Mouse (Mus musculus) hindbrain, postnatal 0 days (tissue): ENCODE results near the gene Olfr1130. TPM values are rescaled to one million over a fixed set of nuclear protein-coding genes. Genes with fewer than 3 reads are reported as not detected.
"Not testable (repeated sequence)": the region's sequence is repeated elsewhere in the genome, so short reads cannot be mapped to it uniquely, and the experiment has no call there.

ENCODE experiments used
- ATAC-seq: fragments of 200-750 bp; cut with Nextera tagmentation; 2 replicates; pipeline ENCODE4 v1.8.0; 2017; ENCODE audit warnings: mild to moderate bottlenecking, moderate TSS enrichment, moderate library complexity
- DNase-seq: peaks from one replicate; pipeline ENCODE4 v3.0.0-alpha.2; 2015; ENCODE audit warnings: low spot score
- H3K27ac ChIP-seq: fragments of 300-500 bp; sonication (generic); 2 replicates; pipeline ENCODE4 v1.5.1; 2014; ENCODE audit warnings: mild to moderate bottlenecking
- H3K27me3 ChIP-seq: fragments of 300-500 bp; sonication (generic); 2 replicates; pipeline ENCODE4 v1.6.1; 2014; ENCODE audit warnings: low read length, mixed read lengths; ENCODE audit not compliant: insufficient read depth
- H3K36me3 ChIP-seq: fragments of 300-500 bp; sonication (generic); 2 replicates; pipeline ENCODE4 v1.6.1; 2014; ENCODE audit warnings: low read length, mixed read lengths; ENCODE audit not compliant: insufficient read depth
- H3K4me1 ChIP-seq: fragments of 300-500 bp; sonication (generic); 2 replicates; pipeline ENCODE4 v1.6.1; 2014; ENCODE audit warnings: antibody characterized with exemption, low read length, mixed read lengths; ENCODE audit not compliant: insufficient read depth
- H3K4me2 ChIP-seq: fragments of 300-500 bp; sonication (generic); 2 replicates; pipeline ENCODE4 v1.6.1; 2014; ENCODE audit warnings: low read depth, mild to moderate bottlenecking, low read length, moderate library complexity, mixed read lengths
- H3K4me3 ChIP-seq: fragments of 300-500 bp; sonication (generic); 2 replicates; pipeline ENCODE4 v1.5.1; 2014; ENCODE audit warnings: low read length
- H3K9ac ChIP-seq: fragments of 300-500 bp; sonication (generic); replicated peaks from 2 replicates; pipeline ENCODE4 v1.6.1; 2014; ENCODE audit warnings: mild to moderate bottlenecking, low read length, moderate library complexity, mixed read lengths
- H3K9me3 ChIP-seq: fragments of 300-500 bp; sonication (generic); 2 replicates; pipeline ENCODE4 v1.6.1; 2016; ENCODE audit warnings: low read length, mixed read lengths
- CTCF ChIP-seq: IDR thresholded peaks from 2 replicates; pipeline ENCODE4 v1.5.1; 2016; ENCODE audit warnings: antibody characterized with exemption, control low read depth, low read depth
- WGBS: fragments of 180-500 bp; shearing (Covaris S2); extraction: QIAGEN DNeasy Blood & Tissue Kit; methylation state at CpG from one replicate; pipeline ENCODE4 v1.1.7; 2014; 5-methylcytosine and 5-hydroxymethylcytosine counted together
- polyA plus RNA-seq: library from polyadenylated mRNA; unstranded; fragments of >200 nt; fragmentation: Nextera tagmentation; extraction: Ambion mirVana; gene quantifications from 2 replicates; pipeline ENCODE4 v1.2.1, GENCODE M21; 2015
- total RNA-seq: library from RNA; depleted of rRNA; stranded (reverse); fragments of >200 nt; gene quantifications from 2 replicates; pipeline ENCODE4 v1.2.3, GENCODE M21; 2014; rRNA removed

Gene Olfr1130
- total RNA-seq (not detected in 2 replicates), polyA plus RNA-seq (not detected in 2 replicates)

- H3K27ac ChIP-seq, H3K9ac ChIP-seq, H3K36me3 ChIP-seq, DNase-seq, H3K4me1 ChIP-seq, H3K27me3 ChIP-seq, H3K9me3 ChIP-seq, H3K4me3 ChIP-seq, ATAC-seq, H3K4me2 ChIP-seq: not testable (repeated sequence)
Measured at GRCm38 (mm10) chr2:87605912-87606311, at the start of gene Olfr1130. Gene Olfr1130, plus strand, starts transcription at chr2:87606212.

DNA sequence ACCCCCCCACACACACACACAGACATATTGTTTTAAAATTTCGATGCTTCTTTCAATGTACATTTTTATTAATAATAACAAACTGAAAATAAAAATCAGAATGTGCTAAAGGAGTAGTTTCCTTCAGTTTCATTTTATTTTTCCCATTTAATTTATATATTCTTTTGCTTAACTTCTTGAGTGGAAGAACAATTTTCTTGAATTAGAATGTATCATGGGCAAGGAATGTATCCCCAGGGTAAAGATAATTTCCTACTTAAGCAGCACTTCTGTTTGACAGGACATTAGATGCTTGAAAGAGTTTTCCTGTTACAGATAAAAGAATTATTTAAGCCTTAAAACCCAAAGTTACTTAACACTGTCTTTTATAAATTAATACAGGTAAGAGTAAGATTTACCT, 32.4 kb upstream of the Olfr1130 start, which contains the start of gene Olfr1129:
Gene Olfr1129, plus strand, starts transcription at position 301 of the 400 bp plus-strand sequence.
- ATAC-seq, H3K27me3 ChIP-seq, H3K4me3 ChIP-seq, H3K9me3 ChIP-seq, DNase-seq, H3K9ac ChIP-seq, H3K4me2 ChIP-seq, H3K4me1 ChIP-seq, H3K27ac ChIP-seq, H3K36me3 ChIP-seq: not testable (repeated sequence)
- 73% methylated on average over 1 of the region's 1 CpGs for WGBS

DNA sequence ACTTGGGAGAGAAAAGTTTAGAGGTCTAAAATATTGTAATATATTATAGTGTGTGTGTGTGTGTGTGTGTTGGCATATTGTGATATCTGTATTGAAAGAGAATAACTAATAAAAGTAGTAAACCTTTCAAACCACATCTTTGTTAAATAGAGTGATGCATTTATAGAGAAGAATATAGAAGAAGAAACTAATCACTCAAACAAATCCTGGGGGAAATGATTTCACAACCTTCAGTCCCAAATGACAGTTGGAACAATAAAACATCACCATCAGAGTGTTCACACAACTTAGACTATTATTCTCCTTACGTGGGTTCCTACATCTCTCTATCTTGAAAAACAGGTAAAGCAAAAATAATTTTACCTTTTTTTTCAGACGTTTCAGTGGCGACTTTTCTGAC, 20.8 kb downstream of the Olfr1130 start, which contains the start of gene Olfr1131:
Gene Olfr1131, plus strand, starts transcription at position 301 of the 400 bp plus-strand sequence.
- no peak for TF ChIP-seq CTCF
- DNase-seq (no peak), ATAC-seq (no peak)
- no peaks in the 10 kb centered on the region for H3K27me3 ChIP-seq
- WGBS: 66% methylated on average over 3 of the region's 3 CpGs
- H3K9ac ChIP-seq: no peak within 1 kb of the TSS
- H3K9me3 ChIP-seq: no peaks in the 10 kb centered on the region
- H3K4me1 ChIP-seq: no peaks in the 10 kb centered on the region
- no peaks in the 10 kb centered on the region for H3K36me3 ChIP-seq
- H3K27ac ChIP-seq: no peak within 1 kb of the TSS
- no peak within 1 kb of the TSS for H3K4me2 ChIP-seq
- no peak within 1 kb of the TSS for H3K4me3 ChIP-seq

- Histone ChIP-seq H3K9me3 (no peaks in the 10 kb centered on the region), H3K4me3 (no peak within 1 kb of the TSS), H3K36me3 (no peaks in the 10 kb centered on the region), H3K27ac (no peak within 1 kb of the TSS), H3K27me3 (no peaks in the 10 kb centered on the region), H3K4me1 (no peaks in the 10 kb centered on the region), H3K4me2 (no peak within 1 kb of the TSS), H3K9ac (no peak within 1 kb of the TSS)
- TF ChIP-seq CTCF: no peak
- no peak for DNase-seq
- ATAC-seq: no peak
Measured at GRCm38 (mm10) chr2:87637435-87637834, 31.4 kb downstream of the Olfr1130 start, which contains the start of gene Olfr1132. Gene Olfr1132, minus strand, starts transcription at chr2:87637535.

GRCm38 (mm10) chr2:87642441-87642840, 36.4 kb downstream of the Olfr1130 start:
- no peaks in the 10 kb centered on the region for H3K4me1 ChIP-seq
- no peak for ATAC-seq
- no peaks in the 10 kb centered on the region for H3K9me3 ChIP-seq
- no peak overlapping the region for H3K27ac ChIP-seq
- no peaks in the 10 kb centered on the region for H3K36me3 ChIP-seq
- no peaks in the 10 kb centered on the region for H3K27me3 ChIP-seq
- no peak overlapping the region for H3K9ac ChIP-seq
- no peak for DNase-seq
- no peak overlapping the region for H3K4me3 ChIP-seq
- no peak for TF ChIP-seq CTCF
- no peak overlapping the region for H3K4me2 ChIP-seq

- Histone ChIP-seq H3K27ac (no peak within 1 kb of the TSS), H3K4me1 (no peaks in the 10 kb centered on the region), H3K9ac (no peak within 1 kb of the TSS), H3K36me3 (no peaks in the 10 kb centered on the region), H3K9me3 (no peaks in the 10 kb centered on the region), H3K27me3 (no peaks in the 10 kb centered on the region), H3K4me2 (no peak within 1 kb of the TSS), H3K4me3 (no peak within 1 kb of the TSS)
- TF ChIP-seq CTCF: no peak
- DNase-seq (no peak), ATAC-seq (no peak)
Measured at GRCm38 (mm10) chr2:87647274-87647673, 41.3 kb downstream of the Olfr1130 start, which contains the start of gene Olfr1133. Gene Olfr1133, minus strand, starts transcription at chr2:87647374.

DNA sequence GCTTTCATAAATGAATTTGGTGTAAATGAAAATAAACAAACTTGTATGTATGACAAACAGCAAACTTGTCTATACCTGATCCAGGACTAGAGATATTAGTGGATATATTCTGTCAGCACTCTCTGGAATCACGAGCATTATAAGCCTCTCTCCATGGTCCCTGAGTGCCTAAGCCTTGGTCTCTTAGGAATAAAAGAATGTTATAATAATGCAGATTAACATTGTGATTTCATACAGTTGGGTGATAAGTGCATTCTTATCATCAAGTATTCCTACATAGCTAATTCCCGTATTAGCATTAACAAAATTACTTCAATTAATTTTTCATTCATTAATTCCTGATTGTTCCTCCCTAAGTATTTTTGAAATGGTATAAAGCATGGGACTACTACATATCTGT, 52.3 kb downstream of the Olfr1130 start, which contains the start of gene Olfr1134:
Gene Olfr1134, minus strand, starts transcription at position 101 of the 400 bp plus-strand sequence.
- Histone ChIP-seq H3K4me1 (no peaks in the 10 kb centered on the region), H3K9ac (no peak within 1 kb of the TSS), H3K4me3 (no peak within 1 kb of the TSS), H3K27ac (no peak within 1 kb of the TSS), H3K27me3 (no peaks in the 10 kb centered on the region), H3K9me3 (no peaks in the 10 kb centered on the region), H3K4me2 (no peak within 1 kb of the TSS), H3K36me3 (no peaks in the 10 kb centered on the region)
- DNase-seq (no peak), ATAC-seq (no peak)
- 78% methylated on average over 2 of the region's 2 CpGs for WGBS
- TF ChIP-seq CTCF: no peak

Other genes starting within 250 kb of the Olfr1130 start
- not detected in 2 replicates for gene Olfr1121, start 236.3 kb upstream of the Olfr1130 start, total RNA-seq
- gene Olfr1121, start 236.3 kb upstream of the Olfr1130 start, polyA plus RNA-seq: not detected in 2 replicates
- gene Olfr1122, start 220.4 kb upstream of the Olfr1130 start, total RNA-seq: not detected in 2 replicates
- not detected in 2 replicates for gene Olfr1122, start 220.4 kb upstream of the Olfr1130 start, polyA plus RNA-seq
- not detected in 2 replicates for gene Olfr1123, start 189.6 kb upstream of the Olfr1130 start, total RNA-seq
- not detected in 2 replicates for gene Olfr1123, start 189.6 kb upstream of the Olfr1130 start, polyA plus RNA-seq
- not detected in 2 replicates for gene Olfr1124, start 175.9 kb upstream of the Olfr1130 start, total RNA-seq
- 0.08 TPM in 1 of 2 replicates, not detected in the other for gene Olfr1124, start 175.9 kb upstream of the Olfr1130 start, polyA plus RNA-seq
- not detected in 2 replicates for gene Olfr1126, start 152.2 kb upstream of the Olfr1130 start, total RNA-seq
- gene Olfr1126, start 152.2 kb upstream of the Olfr1130 start, polyA plus RNA-seq: not detected in 2 replicates
- not detected in 2 replicates for gene Pramel7, start 109.1 kb upstream of the Olfr1130 start, total RNA-seq
- gene Pramel7, start 109.1 kb upstream of the Olfr1130 start, polyA plus RNA-seq: not detected in 2 replicates
- not detected in 2 replicates for gene Pramel6, start 99.6 kb upstream of the Olfr1130 start, total RNA-seq
- gene Pramel6, start 99.6 kb upstream of the Olfr1130 start, polyA plus RNA-seq: not detected in 2 replicates
- 0.14 TPM in 1 of 2 replicates, not detected in the other for gene Olfr153, start 74.4 kb upstream of the Olfr1130 start, total RNA-seq
- gene Olfr153, start 74.4 kb upstream of the Olfr1130 start, polyA plus RNA-seq: not detected in 2 replicates
- gene Olfr1128, start 60.7 kb upstream of the Olfr1130 start, total RNA-seq: not detected in 2 replicates
- not detected in 2 replicates for gene Olfr1128, start 60.7 kb upstream of the Olfr1130 start, polyA plus RNA-seq
- not detected in 2 replicates for gene Olfr1129, start 32.3 kb upstream of the Olfr1130 start, total RNA-seq
- not detected in 2 replicates for gene Olfr1129, start 32.3 kb upstream of the Olfr1130 start, polyA plus RNA-seq
- gene Olfr1131, start 20.9 kb downstream of the Olfr1130 start, total RNA-seq: not detected in 2 replicates
- gene Olfr1131, start 20.9 kb downstream of the Olfr1130 start, polyA plus RNA-seq: not detected in 2 replicates
- gene Olfr1132, start 31.3 kb downstream of the Olfr1130 start, total RNA-seq: not detected in 2 replicates
- gene Olfr1132, start 31.3 kb downstream of the Olfr1130 start, polyA plus RNA-seq: not detected in 2 replicates
- not detected in 2 replicates for gene Olfr1133, start 41.2 kb downstream of the Olfr1130 start, total RNA-seq
- not detected in 2 replicates for gene Olfr1133, start 41.2 kb downstream of the Olfr1130 start, polyA plus RNA-seq
- gene Olfr1134, start 52.2 kb downstream of the Olfr1130 start, total RNA-seq: not detected in 2 replicates
- not detected in 2 replicates for gene Olfr1134, start 52.2 kb downstream of the Olfr1130 start, polyA plus RNA-seq
- not detected in 2 replicates for gene Olfr1135, start 67.5 kb downstream of the Olfr1130 start, total RNA-seq
- not detected in 2 replicates for gene Olfr1135, start 67.5 kb downstream of the Olfr1130 start, polyA plus RNA-seq
- gene Olfr1136, start 87.7 kb downstream of the Olfr1130 start, total RNA-seq: not detected in 2 replicates
- gene Olfr1136, start 87.7 kb downstream of the Olfr1130 start, polyA plus RNA-seq: not detected in 2 replicates
- gene Olfr1137, start 107.0 kb downstream of the Olfr1130 start, total RNA-seq: not detected in 2 replicates
- gene Olfr1137, start 107.0 kb downstream of the Olfr1130 start, polyA plus RNA-seq: not detected in 2 replicates
- not detected in 2 replicates for gene Olfr1138, start 133.8 kb downstream of the Olfr1130 start, total RNA-seq
- gene Olfr1138, start 133.8 kb downstream of the Olfr1130 start, polyA plus RNA-seq: not detected in 2 replicates
- not detected in 2 replicates for gene Olfr1140, start 137.5 kb downstream of the Olfr1130 start, total RNA-seq
- gene Olfr1140, start 137.5 kb downstream of the Olfr1130 start, polyA plus RNA-seq: 0.20 TPM in 1 of 2 replicates, not detected in the other
- gene Olfr1141, start 147.8 kb downstream of the Olfr1130 start, total RNA-seq: not detected in 2 replicates
- gene Olfr1141, start 147.8 kb downstream of the Olfr1130 start, polyA plus RNA-seq: not detected in 2 replicates
- not detected in 2 replicates for gene Olfr152, start 173.3 kb downstream of the Olfr1130 start, total RNA-seq
- gene Olfr152, start 173.3 kb downstream of the Olfr1130 start, polyA plus RNA-seq: not detected in 2 replicates
- gene Olfr1143, start 194.4 kb downstream of the Olfr1130 start, total RNA-seq: not detected in 2 replicates
- gene Olfr1143, start 194.4 kb downstream of the Olfr1130 start, polyA plus RNA-seq: not detected in 2 replicates
- gene Olfr1145, start 203.6 kb downstream of the Olfr1130 start, total RNA-seq: not detected in 2 replicates
- gene Olfr1145, start 203.6 kb downstream of the Olfr1130 start, polyA plus RNA-seq: not detected in 2 replicates
- gene Olfr1148, start 224.3 kb downstream of the Olfr1130 start, total RNA-seq: not detected in 2 replicates
- not detected in 2 replicates for gene Olfr1148, start 224.3 kb downstream of the Olfr1130 start, polyA plus RNA-seq
- gene Olfr1150-ps1, start 237.8 kb downstream of the Olfr1130 start, total RNA-seq: not detected in 2 replicates
- gene Olfr1150-ps1, start 237.8 kb downstream of the Olfr1130 start, polyA plus RNA-seq: not detected in 2 replicates
- not detected in 2 replicates for gene Olfr1151, start 249.7 kb downstream of the Olfr1130 start, total RNA-seq
- gene Olfr1151, start 249.7 kb downstream of the Olfr1130 start, polyA plus RNA-seq: not detected in 2 replicates